Mouse (Mus musculus) bone marrow macrophage, adult 2 months (primary cell): ENCODE results near the gene Gm45233. TPM values are rescaled to one million over a fixed set of nuclear protein-coding genes. Genes with fewer than 3 reads are reported as not detected.

Experiments used
- H3K27ac ChIP-seq: 2 replicates; pipeline ENCODE4 v1.5.1; 2012; ENCODE audit warnings: low read depth, low read length; ENCODE audit not compliant: insufficient read depth
- H3K4me1 ChIP-seq: 2 replicates; pipeline ENCODE4 v1.6.1; 2012; ENCODE audit warnings: low read length; ENCODE audit not compliant: control insufficient read depth, insufficient read depth
- H3K4me3 ChIP-seq: 2 replicates; pipeline ENCODE4 v1.5.1; 2012; ENCODE audit warnings: mild to moderate bottlenecking, low read length, moderate library complexity; ENCODE audit not compliant: insufficient read depth
- CTCF ChIP-seq: IDR thresholded peaks from 2 replicates; pipeline ENCODE4 v1.5.1; 2012; ENCODE audit warnings: low read depth, mild to moderate bottlenecking, low read length, moderate library complexity
- POLR2A ChIP-seq: IDR thresholded peaks from 2 replicates; pipeline ENCODE4 v1.6.1; 2012; ENCODE audit warnings: mild to moderate bottlenecking, low read depth, low read length, borderline replicate concordance
- polyA plus RNA-seq: library from polyadenylated mRNA; stranded (reverse); fragments of >200 nt; gene quantifications from 2 replicates; pipeline ENCODE4 v1.2.4, GENCODE M21; 2012; ENCODE audit not compliant: missing spikeins, insufficient read depth, insufficient read length

The Gm45233 gene
- polyA plus RNA-seq, 1 experiment: not detected

GRCm38 (mm10) chr7:43427406-43427805 lies 16.5 kb upstream of the Gm45233 start, which contains the start of gene Lim2:
Gene Lim2 (plus strand): TSS chr7:43427670.
- Histone ChIP-seq H3K4me1 (no peaks in the 10 kb centered on the region), H3K27ac (no peak within 1 kb of the TSS), H3K4me3 (no peak within 1 kb of the TSS)
- TF ChIP-seq POLR2A (no peak), CTCF (no peak)

GRCm38 (mm10) chr7:43429500-43429899 lies 14.4 kb upstream of the Gm45233 start:
- Histone ChIP-seq H3K4me3 (no peak overlapping the region), H3K4me1 (no peaks in the 10 kb centered on the region), H3K27ac (no peak overlapping the region)
- TF ChIP-seq POLR2A (no peak), CTCF (no peak)

- no peak overlapping the region for H3K4me3 ChIP-seq
- H3K4me1 ChIP-seq: no peaks in the 10 kb centered on the region
- TF ChIP-seq CTCF (no peak), POLR2A (no peak)
- H3K27ac ChIP-seq: no peak overlapping the region
These were observed 11.0 kb upstream of the Gm45233 start for GRCm38 (mm10) chr7:43432891-43433290.

GRCm38 (mm10) chr7:43434676-43435075 lies 9.3 kb upstream of the Gm45233 start:
- no peak for TF ChIP-seq CTCF
- TF ChIP-seq POLR2A: no peak
- Histone ChIP-seq H3K27ac (no peak overlapping the region), H3K4me1 (no peaks in the 10 kb centered on the region), H3K4me3 (no peak overlapping the region)

- no peak for TF ChIP-seq POLR2A
- TF ChIP-seq CTCF: no peak
- Histone ChIP-seq H3K4me3 (no peak within 1 kb of the TSS), H3K4me1 (no peaks in the 10 kb centered on the region), H3K27ac (no peak within 1 kb of the TSS)
These were observed 7.3 kb upstream of the Gm45233 start, which contains the start of gene Nkg7 for GRCm38 (mm10) chr7:43436341-43437255. Gene Nkg7 (plus strand): TSS chr7:43437073.

- H3K4me3 ChIP-seq: no peak overlapping the region
- peaks cover 11% of the 10 kb centered on the region for H3K4me1 ChIP-seq
- H3K27ac ChIP-seq: no peak overlapping the region
- no peak for TF ChIP-seq CTCF
These were observed 5.3 kb upstream of the Gm45233 start for GRCm38 (mm10) chr7:43438611-43439010.

GRCm38 (mm10) chr7:43440482-43440881 lies 3.4 kb upstream of the Gm45233 start, which contains the start of gene Cldnd2:
Gene Cldnd2 (plus strand): TSS chr7:43440782.
- Histone ChIP-seq H3K4me3 (no peak within 1 kb of the TSS), H3K27ac (no peak within 1 kb of the TSS), H3K4me1 (peaks cover 20% of the 10 kb centered on the region)
- TF ChIP-seq POLR2A: no peak
- no peak for TF ChIP-seq CTCF

GRCm38 (mm10) chr7:43441071-43441470 lies 2.9 kb upstream of the Gm45233 start:
- Histone ChIP-seq H3K4me1 (peaks cover 22% of the 10 kb centered on the region), H3K4me3 (no peak overlapping the region), H3K27ac (no peak overlapping the region)
- no peak for TF ChIP-seq CTCF
- no peak for TF ChIP-seq POLR2A

- TF ChIP-seq POLR2A (no peak), CTCF (no peak)
- Histone ChIP-seq H3K27ac (peak overlapping the region; percentile 84), H3K4me1 (peaks cover 32% of the 10 kb centered on the region), H3K4me3 (peak overlapping the region; percentile 62)
These were observed 1.2 kb upstream of the Gm45233 start for GRCm38 (mm10) chr7:43442684-43443083.
